Mouse (Mus musculus): Measurements from ENCODE around the gene Tnfsf11.

Tnfsf11 gene

GRCm38 (mm10) chr14:78307286-78308237 lies at the start of gene Tnfsf11:
TSS of gene Tnfsf11 (minus strand) at chr14:78308043.
- no peak for DNase-seq

GRCm38 (mm10) chr14:78356764-78357163 lies 48.9 kb upstream of the Tnfsf11 start:
- DNase-seq = no peak

GRCm38 (mm10) chr14:78355381-78355780 lies 47.5 kb upstream of the Tnfsf11 start:
- DNase-seq = no peak

- DNase-seq = no peak
Measured at GRCm38 (mm10) chr14:78352865-78353264, 45.0 kb upstream of the Tnfsf11 start.

- no peak for DNase-seq
Measured at GRCm38 (mm10) chr14:78351544-78351943, 43.7 kb upstream of the Tnfsf11 start.

GRCm38 (mm10) chr14:78347715-78348114 lies 39.9 kb upstream of the Tnfsf11 start:
- DNase-seq = no peak

GRCm38 (mm10) chr14:78343007-78343406 lies 35.2 kb upstream of the Tnfsf11 start:
- DNase-seq = no peak

- DNase-seq = no peak
Measured at GRCm38 (mm10) chr14:78342146-78342545, 34.3 kb upstream of the Tnfsf11 start.

- DNase-seq = no peak
Measured at GRCm38 (mm10) chr14:78333341-78333740, 25.5 kb upstream of the Tnfsf11 start.

- DNase-seq = no peak
Measured at GRCm38 (mm10) chr14:78331368-78331767, 23.5 kb upstream of the Tnfsf11 start.

GRCm38 (mm10) chr14:78330576-78331300 lies 22.9 kb upstream of the Tnfsf11 start:
- no peak for DNase-seq

GRCm38 (mm10) chr14:78329765-78330451 lies 22.1 kb upstream of the Tnfsf11 start:
- DNase-seq = no peak

GRCm38 (mm10) chr14:78323356-78323755 lies 15.5 kb upstream of the Tnfsf11 start:
- DNase-seq = no peak

- no peak for DNase-seq
Measured at GRCm38 (mm10) chr14:78322916-78323315, 15.1 kb upstream of the Tnfsf11 start.

- DNase-seq = no peak
Measured at GRCm38 (mm10) chr14:78320248-78320647, 12.4 kb upstream of the Tnfsf11 start.

GRCm38 (mm10) chr14:78319580-78319979 lies 11.7 kb upstream of the Tnfsf11 start:
- no peak for DNase-seq

- no peak for DNase-seq
Measured at GRCm38 (mm10) chr14:78319000-78319399, 11.2 kb upstream of the Tnfsf11 start.

- DNase-seq = no peak
Measured at GRCm38 (mm10) chr14:78317623-78318022, 9.8 kb upstream of the Tnfsf11 start.

GRCm38 (mm10) chr14:78300914-78301313 lies 6.9 kb downstream of the Tnfsf11 start:
- DNase-seq = no peak

- DNase-seq = no peak
Measured at GRCm38 (mm10) chr14:78292687-78293086, 15.2 kb downstream of the Tnfsf11 start.

GRCm38 (mm10) chr14:78289912-78290523 lies 17.8 kb downstream of the Tnfsf11 start:
- DNase-seq = no peak

GRCm38 (mm10) chr14:78288903-78289302 lies 18.9 kb downstream of the Tnfsf11 start:
- no peak for DNase-seq
